Mouse (Mus musculus): Measurements from ENCODE around the gene Nebl. TPM values are rescaled to one million over a fixed set of nuclear protein-coding genes. Genes with fewer than 3 reads are reported as not detected.

Gene Nebl
- total and polyA plus RNA-seq, 3 experiments: 152 to 335 (median 304) TPM

DNA sequence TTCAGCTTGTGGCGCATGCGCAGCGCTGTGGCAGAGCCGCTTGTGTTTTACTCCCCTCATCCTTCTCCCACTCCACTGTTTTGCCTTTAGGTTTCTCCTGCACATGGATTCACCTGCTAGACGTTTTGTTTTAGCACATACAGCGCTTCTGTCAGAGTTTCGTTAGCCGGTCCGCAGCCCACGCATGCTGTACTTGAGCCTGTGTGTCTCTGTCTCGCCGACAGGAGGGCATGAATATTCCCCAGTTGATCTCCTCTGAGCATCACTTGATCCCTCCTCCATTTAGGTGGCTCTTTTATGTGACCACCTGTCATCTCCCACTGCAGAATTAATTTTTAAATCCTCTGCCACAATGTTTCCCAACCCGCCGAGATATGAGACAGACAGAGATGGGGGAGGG lies 16.6 kb downstream of the Nebl start:
- no peak for TF ChIP-seq CTCF (IDR thresholded peaks at IDR 0.05)
- TF ChIP-seq POLR2A (IDR thresholded peaks at IDR 0.05; ENCODE audit: insufficient read depth, low read depth, low read length): no peak
- no peak for TF ChIP-seq EP300 (IDR thresholded peaks at IDR 0.05; ENCODE audit: insufficient read depth, low read depth, low read length)
- no peak for DNase-seq
- Histone ChIP-seq H3K27me3 (ENCODE audit: control insufficient read depth, insufficient read depth, low read length) (no peaks in the 10 kb centered on the region), H3K36me3 (ENCODE audit: control insufficient read depth, insufficient read depth, low read length) (no peaks in the 10 kb centered on the region), H3K79me2 (replicated peaks; ENCODE audit: control insufficient read depth, insufficient read depth, low read length) (no peaks in the 10 kb centered on the region), H3K4me1 (ENCODE audit: control insufficient read depth, insufficient read depth, low read length) (no peaks in the 10 kb centered on the region), H3K27ac (no peak overlapping the region), H3K4me3 (no peak overlapping the region), H3K9ac (ENCODE audit: low read depth, low read length) (no peak overlapping the region)
- 86% methylated on average over 14 of the region's 14 CpGs for WGBS
- intact Hi-C loops (cut with DNase I): no loop called here

DNA sequence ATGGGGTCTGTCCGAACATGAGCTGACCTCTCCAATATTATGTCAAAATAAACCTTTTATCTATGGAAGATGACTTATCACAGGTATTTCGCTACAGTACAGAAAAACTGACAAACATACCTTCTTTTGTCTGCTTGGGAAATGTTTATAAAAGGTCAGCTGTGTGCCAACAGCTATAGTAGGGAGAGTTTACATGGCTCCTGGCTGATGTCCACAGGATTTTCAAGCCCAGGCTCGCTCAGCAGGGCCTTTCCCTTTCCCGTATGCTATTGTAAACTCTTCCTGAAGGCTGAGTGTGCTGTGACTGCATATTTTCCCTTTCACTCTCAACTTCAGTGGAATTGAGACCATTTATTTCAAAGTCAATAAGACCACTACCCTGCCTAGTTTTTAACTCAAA lies 17.1 kb downstream of the Nebl start:
- intact Hi-C loops (cut with DNase I): no loop called here
- TF ChIP-seq POLR2A (IDR thresholded peaks at IDR 0.05; ENCODE audit: insufficient read depth, low read depth, low read length): no peak
- TF ChIP-seq CTCF (IDR thresholded peaks at IDR 0.05): no peak
- no peak for TF ChIP-seq EP300 (IDR thresholded peaks at IDR 0.05; ENCODE audit: insufficient read depth, low read depth, low read length)
- Histone ChIP-seq H3K36me3 (ENCODE audit: control insufficient read depth, insufficient read depth, low read length) (no peaks in the 10 kb centered on the region), H3K27me3 (ENCODE audit: control insufficient read depth, insufficient read depth, low read length) (no peaks in the 10 kb centered on the region), H3K4me3 (no peak overlapping the region), H3K79me2 (replicated peaks; ENCODE audit: control insufficient read depth, insufficient read depth, low read length) (no peaks in the 10 kb centered on the region), H3K9ac (ENCODE audit: low read depth, low read length) (no peak overlapping the region), H3K4me1 (ENCODE audit: control insufficient read depth, insufficient read depth, low read length) (no peaks in the 10 kb centered on the region), H3K27ac (no peak overlapping the region)
- DNase-seq: no peak
- WGBS: 59% methylated on average over 4 of the region's 4 CpGs

DNA sequence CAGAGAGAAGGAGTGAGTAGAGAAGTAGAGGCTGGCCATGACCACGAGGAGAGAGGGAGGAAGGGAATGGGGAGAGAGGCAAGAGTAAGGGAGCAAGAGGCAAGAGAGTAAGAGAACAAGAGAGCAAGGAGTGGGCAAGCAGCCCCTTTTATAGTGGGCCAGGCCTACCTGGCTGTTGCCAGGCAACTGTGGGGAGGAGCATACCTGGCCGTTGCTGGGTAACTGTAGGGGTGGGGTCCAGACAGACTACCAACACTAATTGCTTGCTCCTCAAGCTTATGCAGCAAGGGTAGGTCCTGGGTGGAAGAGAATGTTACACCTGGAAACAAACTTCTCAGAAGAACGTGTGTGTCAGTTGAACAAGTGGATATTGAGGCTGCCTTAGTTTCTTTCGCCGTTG lies 20.0 kb downstream of the Nebl start:
- DNase-seq: no peak
- H3K9ac ChIP-seq (ENCODE audit: low read depth, low read length): no peak overlapping the region
- WGBS: 90% methylated on average over 5 of the region's 5 CpGs
- H3K27me3 ChIP-seq (ENCODE audit: control insufficient read depth, insufficient read depth, low read length): no peaks in the 10 kb centered on the region
- intact Hi-C loops (cut with DNase I): no loop called here
- H3K4me3 ChIP-seq: no peak overlapping the region
- H3K27ac ChIP-seq: no peak overlapping the region
- H3K36me3 ChIP-seq (ENCODE audit: control insufficient read depth, insufficient read depth, low read length): no peaks in the 10 kb centered on the region
- H3K79me2 ChIP-seq (replicated peaks; ENCODE audit: control insufficient read depth, insufficient read depth, low read length): no peaks in the 10 kb centered on the region
- no peaks in the 10 kb centered on the region for H3K4me1 ChIP-seq (ENCODE audit: control insufficient read depth, insufficient read depth, low read length)
- no peak for TF ChIP-seq POLR2A (IDR thresholded peaks at IDR 0.05; ENCODE audit: insufficient read depth, low read depth, low read length)
- TF ChIP-seq CTCF (IDR thresholded peaks at IDR 0.05): no peak
- TF ChIP-seq EP300 (IDR thresholded peaks at IDR 0.05; ENCODE audit: insufficient read depth, low read depth, low read length): no peak

DNA sequence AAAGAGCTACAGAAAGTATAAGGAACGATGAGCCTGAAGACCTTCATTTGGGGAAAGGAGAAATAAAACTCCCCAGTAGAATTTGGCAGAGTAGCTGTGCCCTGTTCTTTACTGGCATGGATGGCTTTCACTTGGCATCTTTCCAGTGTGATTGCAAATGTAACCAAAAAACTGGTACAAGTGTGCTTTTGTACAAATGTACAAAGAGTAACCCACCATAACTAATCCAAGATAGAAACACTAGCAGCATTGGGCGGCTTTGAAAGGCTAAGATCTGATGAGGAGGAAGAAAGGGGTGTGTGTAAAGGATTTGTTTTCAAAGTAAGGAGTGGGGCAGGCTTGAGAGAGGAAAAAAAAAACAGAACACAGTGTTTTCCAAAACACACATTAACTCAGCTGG lies 21.2 kb downstream of the Nebl start:
- 83% methylated on average over 2 of the region's 2 CpGs for WGBS
- Histone ChIP-seq H3K27me3 (ENCODE audit: control insufficient read depth, insufficient read depth, low read length) (no peaks in the 10 kb centered on the region), H3K79me2 (replicated peaks; ENCODE audit: control insufficient read depth, insufficient read depth, low read length) (no peaks in the 10 kb centered on the region), H3K27ac (no peak overlapping the region), H3K4me3 (no peak overlapping the region), H3K9ac (ENCODE audit: low read depth, low read length) (no peak overlapping the region), H3K4me1 (ENCODE audit: control insufficient read depth, insufficient read depth, low read length) (no peaks in the 10 kb centered on the region), H3K36me3 (ENCODE audit: control insufficient read depth, insufficient read depth, low read length) (no peaks in the 10 kb centered on the region)
- no peak for DNase-seq
- intact Hi-C loops (cut with DNase I): no loop called here
- TF ChIP-seq POLR2A (IDR thresholded peaks at IDR 0.05; ENCODE audit: insufficient read depth, low read depth, low read length): no peak
- no peak for TF ChIP-seq CTCF (IDR thresholded peaks at IDR 0.05)
- TF ChIP-seq EP300 (IDR thresholded peaks at IDR 0.05; ENCODE audit: insufficient read depth, low read depth, low read length): no peak

DNA sequence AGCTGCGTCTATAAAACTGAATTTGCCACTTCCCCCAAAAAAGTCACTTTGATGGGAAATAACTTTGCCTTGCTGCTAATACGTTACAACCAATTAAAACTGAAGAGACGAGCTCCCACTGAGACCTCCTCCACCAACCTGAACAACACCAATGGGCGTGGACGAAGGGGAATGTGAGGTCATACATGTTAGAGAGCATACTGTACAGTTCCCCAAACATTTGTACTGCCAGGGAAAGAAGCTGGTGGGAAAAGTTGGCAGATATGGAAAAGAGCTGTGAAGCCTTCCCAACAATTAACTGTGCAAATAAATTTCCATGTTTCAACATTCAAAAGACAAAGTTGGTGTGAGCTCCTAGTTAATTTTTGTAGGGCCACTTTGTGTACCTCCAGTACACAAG lies 25.3 kb downstream of the Nebl start:
- no peak overlapping the region for H3K27ac ChIP-seq
- H3K4me1 ChIP-seq (ENCODE audit: control insufficient read depth, insufficient read depth, low read length): no peaks in the 10 kb centered on the region
- intact Hi-C loops (cut with DNase I): no loop called here
- no peaks in the 10 kb centered on the region for H3K79me2 ChIP-seq (replicated peaks; ENCODE audit: control insufficient read depth, insufficient read depth, low read length)
- WGBS: 83% methylated on average over 5 of the region's 5 CpGs
- no peak overlapping the region for H3K4me3 ChIP-seq
- no peaks in the 10 kb centered on the region for H3K36me3 ChIP-seq (ENCODE audit: control insufficient read depth, insufficient read depth, low read length)
- H3K9ac ChIP-seq (ENCODE audit: low read depth, low read length): no peak overlapping the region
- TF ChIP-seq POLR2A (IDR thresholded peaks at IDR 0.05; ENCODE audit: insufficient read depth, low read depth, low read length) (no peak), EP300 (IDR thresholded peaks at IDR 0.05; ENCODE audit: insufficient read depth, low read depth, low read length) (no peak), CTCF (IDR thresholded peaks at IDR 0.05) (no peak)
- H3K27me3 ChIP-seq (ENCODE audit: control insufficient read depth, insufficient read depth, low read length): no peaks in the 10 kb centered on the region
- no peak for DNase-seq

DNA sequence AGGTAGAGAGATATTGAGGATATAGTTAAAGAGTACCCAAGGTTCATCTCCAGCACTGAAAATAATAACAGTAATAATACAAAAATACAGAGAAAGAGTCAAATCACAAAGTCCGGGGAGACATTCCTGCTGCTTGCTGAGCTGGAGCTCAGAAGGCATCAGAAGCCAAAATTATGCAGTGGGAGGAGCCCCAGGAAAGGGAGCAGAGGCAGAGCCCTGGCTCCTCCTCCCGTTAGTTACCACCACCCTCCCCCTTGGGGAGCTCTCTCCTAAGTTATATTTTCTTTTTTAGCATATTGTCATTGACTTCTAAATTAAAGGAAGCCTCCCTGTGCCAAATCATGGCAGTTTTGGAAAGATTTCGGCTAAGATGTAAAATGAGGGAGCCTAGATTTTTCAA lies 25.8 kb downstream of the Nebl start:
- DNase-seq: no peak
- H3K9ac ChIP-seq (ENCODE audit: low read depth, low read length): no peak overlapping the region
- no peaks in the 10 kb centered on the region for H3K79me2 ChIP-seq (replicated peaks; ENCODE audit: control insufficient read depth, insufficient read depth, low read length)
- no peaks in the 10 kb centered on the region for H3K4me1 ChIP-seq (ENCODE audit: control insufficient read depth, insufficient read depth, low read length)
- no peak overlapping the region for H3K27ac ChIP-seq
- H3K36me3 ChIP-seq (ENCODE audit: control insufficient read depth, insufficient read depth, low read length): no peaks in the 10 kb centered on the region
- H3K4me3 ChIP-seq: no peak overlapping the region
- 50% methylated on average over 3 of the region's 3 CpGs for WGBS
- no peaks in the 10 kb centered on the region for H3K27me3 ChIP-seq (ENCODE audit: control insufficient read depth, insufficient read depth, low read length)
- no peak for TF ChIP-seq CTCF (IDR thresholded peaks at IDR 0.05)
- no peak for TF ChIP-seq POLR2A (IDR thresholded peaks at IDR 0.05; ENCODE audit: insufficient read depth, low read depth, low read length)
- TF ChIP-seq EP300 (IDR thresholded peaks at IDR 0.05; ENCODE audit: insufficient read depth, low read depth, low read length): no peak
- intact Hi-C loops (cut with DNase I): no loop called here

All from heart, adult 2 months (tissue).